Mouse (Mus musculus): ENCODE results near the gene Kdm4a. TPM values are rescaled to one million over a fixed set of nuclear protein-coding genes. Genes with fewer than 3 reads are reported as not detected.

Gene Kdm4a
- total and polyA plus RNA-seq, 3 experiments, result 36.9 to 58.8 (median 43.6) TPM

GRCm38 (mm10) chr4:118138891-118139290 is 41.0 kb downstream of the Kdm4a start:
- TF ChIP-seq BHLHE40 (IDR thresholded peaks at IDR 0.05; ENCODE audit: low read depth, low read length), result no peak
- no peak for TF ChIP-seq MAX (IDR thresholded peaks at IDR 0.05; ENCODE audit: low read length)
- TF ChIP-seq SMC3 (IDR thresholded peaks at IDR 0.05; ENCODE audit: low read depth, low read length), result no peak
- TF ChIP-seq ZMIZ1 (IDR thresholded peaks at IDR 0.05; ENCODE audit: low read depth, low read length), result no peak
- no peak for TF ChIP-seq MAFK (IDR thresholded peaks at IDR 0.05; ENCODE audit: insufficient replicate concordance, low read length)
- TF ChIP-seq TBP (conservative IDR thresholded peaks at IDR 0.05; ENCODE audit: low read depth, low read length), result no peak
- no peak for TF ChIP-seq CHD1 (IDR thresholded peaks at IDR 0.05; ENCODE audit: low read depth, low read length)
- Histone ChIP-seq H3K79me2 (replicated peaks; ENCODE audit: control insufficient read depth, extremely low read depth, insufficient read depth, poor library complexity, severe bottlenecking) (no peaks in the 10 kb centered on the region), H3K27me3 (replicated peaks) (no peaks in the 10 kb centered on the region), H3K36me3 (replicated peaks in 1 of 2; ENCODE audit: control insufficient read depth in 1 of 2, insufficient read depth in 1 of 2, low read length in 1 of 2) (peaks cover 65 to 79% of the 10 kb centered on the region in 2 experiments), H3K4me1 (ENCODE audit: control insufficient read depth in 1 of 2, insufficient read depth in 2 of 2) (peaks cover 12 to 39% of the 10 kb centered on the region in 2 experiments), H3K4me3 (replicated peaks in 1 of 3; ENCODE audit: low read depth in 2 of 3, low read length in 2 of 3, poor library complexity in 1 of 3) (no peak overlapping the region), H3K9ac (ENCODE audit: insufficient read depth, low read depth) (no peak overlapping the region), H3K27ac (ENCODE audit: insufficient read depth, low read depth) (no peak overlapping the region), H3K9me3 (replicated peaks; ENCODE audit: low read length) (no peaks in the 10 kb centered on the region), H3K4me2 (ENCODE audit: insufficient read depth, low read depth, poor library complexity, severe bottlenecking) (no peak overlapping the region)
- in situ Hi-C loops (cut with MboI; ENCODE audit: low pct_ligation_motif_present, low pct_unique_long_range_greater_than_20kb, low sequenced_read_pairs), result no loop called here
- DNase-seq (ENCODE audit: extremely low read depth), result no peak
- dilution Hi-C loops (cut with MboI; ENCODE audit: extremely low pct_ligation_motif_present, extremely low pct_unique_long_range_greater_than_20kb, low sequenced_read_pairs), result no loop called here

- dilution Hi-C loops (cut with MboI; ENCODE audit: extremely low pct_ligation_motif_present, extremely low pct_unique_long_range_greater_than_20kb, low sequenced_read_pairs) (no loop called here), in situ Hi-C loops (cut with MboI; ENCODE audit: low pct_ligation_motif_present, low pct_unique_long_range_greater_than_20kb, low sequenced_read_pairs) (no loop called here)
- Histone ChIP-seq H3K4me1 (ENCODE audit: control insufficient read depth in 1 of 2, insufficient read depth in 2 of 2) (peaks cover 3 to 39% of the 10 kb centered on the region in 2 experiments; a peak in 3 of 4 replicates), H3K4me3 (replicated peaks in 1 of 3; ENCODE audit: low read depth in 2 of 3, low read length in 2 of 3, poor library complexity in 1 of 3) (no peak overlapping the region), H3K27me3 (replicated peaks) (no peaks in the 10 kb centered on the region), H3K9ac (ENCODE audit: insufficient read depth, low read depth) (no peak overlapping the region), H3K79me2 (replicated peaks; ENCODE audit: control insufficient read depth, extremely low read depth, insufficient read depth, poor library complexity, severe bottlenecking) (no peaks in the 10 kb centered on the region), H3K9me3 (replicated peaks; ENCODE audit: low read length) (no peaks in the 10 kb centered on the region), H3K4me2 (ENCODE audit: insufficient read depth, low read depth, poor library complexity, severe bottlenecking) (no peak overlapping the region), H3K27ac (ENCODE audit: insufficient read depth, low read depth) (no peak overlapping the region), H3K36me3 (replicated peaks in 1 of 2; ENCODE audit: control insufficient read depth in 1 of 2, insufficient read depth in 1 of 2, low read length in 1 of 2) (peaks cover 54 to 68% of the 10 kb centered on the region in 2 experiments)
- DNase-seq (ENCODE audit: extremely low read depth), result no peak
- TF ChIP-seq ZNF384 (IDR thresholded peaks at IDR 0.05; ENCODE audit: low read depth, low read length) (no peak), SMC3 (IDR thresholded peaks at IDR 0.05; ENCODE audit: low read depth, low read length) (no peak), ZMIZ1 (IDR thresholded peaks at IDR 0.05; ENCODE audit: low read depth, low read length) (no peak), MAFK (IDR thresholded peaks at IDR 0.05; ENCODE audit: insufficient replicate concordance, low read length) (no peak), RCOR1 (conservative IDR thresholded peaks at IDR 0.05; ENCODE audit: low read depth, low read length) (no peak), KAT2A (IDR thresholded peaks at IDR 0.05; ENCODE audit: insufficient replicate concordance, low read length) (no peak), MEF2A (IDR thresholded peaks at IDR 0.05; ENCODE audit: borderline replicate concordance, low read depth, low read length) (no peak), PAX5 (IDR thresholded peaks at IDR 0.05; ENCODE audit: low read length) (no peak), CHD2 (IDR thresholded peaks at IDR 0.05; ENCODE audit: low read length) (no peak), POLR2AphosphoS2 (IDR thresholded peaks at IDR 0.05; ENCODE audit: low read depth, low read length) (no peak), POLR2A (IDR thresholded peaks at IDR 0.05; ENCODE audit: low read depth, low read length) (no peak), TCF12 (IDR thresholded peaks at IDR 0.05; ENCODE audit: low read depth, low read length) (no peak)
Observed at GRCm38 (mm10) chr4:118137857-118138256, 42.0 kb downstream of the Kdm4a start.
